Mouse (Mus musculus) bone marrow, adult 2 months (tissue): ENCODE data around the gene Ptpre.

Source experiments
- CTCF ChIP-seq: fragments of 200-500 bp; IDR thresholded peaks from 2 replicates; pipeline ENCODE4 v1.5.1; 2011; ENCODE audit warnings: low read length, control low read depth; ENCODE audit not compliant: control insufficient read depth, insufficient read depth
- POLR2A ChIP-seq: fragments of 200-500 bp; IDR thresholded peaks from 2 replicates; pipeline ENCODE4 v1.6.1; 2011; ENCODE audit warnings: low read depth, mild to moderate bottlenecking, control low read depth, low read length, borderline replicate concordance; ENCODE audit not compliant: control insufficient read depth

DNA sequence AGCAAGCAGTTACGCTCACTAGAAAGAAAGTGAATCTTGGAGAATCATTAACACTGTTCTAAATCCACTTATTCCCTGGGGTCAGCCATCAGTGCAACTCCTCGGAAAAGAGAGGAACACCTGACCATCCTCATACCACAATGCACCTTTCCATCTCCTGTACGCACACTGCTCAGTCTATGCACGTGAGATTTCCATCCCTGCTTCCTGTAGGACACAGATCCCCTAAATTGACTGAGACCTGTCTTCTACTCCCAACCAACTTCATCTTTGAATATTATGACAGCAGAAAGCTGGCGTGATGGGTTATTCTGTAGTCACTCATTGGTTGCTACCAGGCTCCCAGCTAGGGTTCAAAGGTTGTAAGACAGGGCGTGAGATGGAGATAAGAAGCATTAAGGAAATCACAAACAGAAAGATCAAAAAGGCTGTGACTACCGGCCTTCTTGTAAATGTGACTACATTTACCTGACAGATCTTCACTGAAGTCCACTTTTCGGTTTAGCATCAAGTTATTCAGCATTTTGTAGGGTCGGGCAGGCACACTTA is 166.4 kb downstream of the Ptpre start:
- TF ChIP-seq POLR2A (no peak), CTCF (no peak)
